Mouse (Mus musculus): ENCODE measurements around the gene Cnrip1. TPM values are rescaled to one million over a fixed set of nuclear protein-coding genes. Genes with fewer than 3 reads are reported as not detected.
"Not testable (repeated sequence)": the region's sequence is repeated elsewhere in the genome, so short reads cannot be mapped to it uniquely, and the experiment has no call there.

The Cnrip1 gene
- polyA plus RNA-seq, 1 experiment from 2014 or later = 25.6 TPM

- no peak overlapping the region for H3K4me2 ChIP-seq (replicated peaks)
- H3K9ac ChIP-seq = no peak overlapping the region
- H3K4me3 ChIP-seq (replicated peaks) = no peak overlapping the region
- 94% methylated on average over 2 of the region's 2 CpGs for WGBS
- H3K9me3 ChIP-seq = no peaks in the 10 kb centered on the region
- H3K27me3 ChIP-seq (replicated peaks) = no peaks in the 10 kb centered on the region
- no peak for ATAC-seq
- H3K27ac ChIP-seq = no peak overlapping the region
- no peaks in the 10 kb centered on the region for H3K36me3 ChIP-seq
- no peaks in the 10 kb centered on the region for H3K4me1 ChIP-seq (replicated peaks)
Measured at GRCm38 (mm10) chr11:17045806-17046205, 5.6 kb upstream of the Cnrip1 start.

- Histone ChIP-seq H3K4me2 (replicated peaks) (peak overlapping the region; percentile 76), H3K27me3 (replicated peaks) (0 out of 2 replicates have a peak, but pooled peaks cover 3% of the 10 kb centered on the region), H3K36me3 (no peaks in the 10 kb centered on the region), H3K9me3 (no peaks in the 10 kb centered on the region), H3K27ac (peak overlapping the region; percentile 77; the same call in 1 of the 2 replicates), H3K9ac (peak overlapping the region; percentile 57), H3K4me1 (replicated peaks) (no peaks in the 10 kb centered on the region), H3K4me3 (replicated peaks) (peak overlapping the region; percentile 54)
- WGBS = 18% methylated on average over 6 of the region's 6 CpGs
- no peak; the same call in 1 of the 2 replicates for ATAC-seq
Measured at GRCm38 (mm10) chr11:17052476-17053049, 1.2 kb downstream of the Cnrip1 start.

- WGBS = 91% methylated on average over 2 of the region's 2 CpGs
- not testable (repeated sequence) for H3K27me3 ChIP-seq (replicated peaks); H3K9me3 ChIP-seq; ATAC-seq; H3K27ac ChIP-seq; H3K9ac ChIP-seq; H3K36me3 ChIP-seq; H3K4me3 ChIP-seq (replicated peaks); H3K4me1 ChIP-seq (replicated peaks); H3K4me2 ChIP-seq (replicated peaks)
Measured at GRCm38 (mm10) chr11:17069360-17069759, 18.0 kb downstream of the Cnrip1 start.

GRCm38 (mm10) chr11:17075656-17076055 lies 24.3 kb downstream of the Cnrip1 start:
- no peaks in the 10 kb centered on the region for H3K4me1 ChIP-seq (replicated peaks)
- no peak overlapping the region for H3K27ac ChIP-seq
- H3K9ac ChIP-seq = no peak overlapping the region
- no peak for ATAC-seq
- no peaks in the 10 kb centered on the region for H3K9me3 ChIP-seq
- 75% methylated on average over 2 of the region's 2 CpGs for WGBS
- H3K36me3 ChIP-seq = no peaks in the 10 kb centered on the region
- H3K4me3 ChIP-seq (replicated peaks) = no peak overlapping the region
- no peak overlapping the region for H3K4me2 ChIP-seq (replicated peaks)
- no peaks in the 10 kb centered on the region for H3K27me3 ChIP-seq (replicated peaks)

GRCm38 (mm10) chr11:17082086-17082485 lies 30.7 kb downstream of the Cnrip1 start:
- ATAC-seq = no peak
- H3K9me3 ChIP-seq = no peaks in the 10 kb centered on the region
- no peak overlapping the region for H3K27ac ChIP-seq
- no peaks in the 10 kb centered on the region for H3K27me3 ChIP-seq (replicated peaks)
- H3K9ac ChIP-seq = no peak overlapping the region
- H3K4me2 ChIP-seq (replicated peaks) = no peak overlapping the region
- H3K4me3 ChIP-seq (replicated peaks) = no peak overlapping the region
- no peaks in the 10 kb centered on the region for H3K36me3 ChIP-seq
- no peaks in the 10 kb centered on the region for H3K4me1 ChIP-seq (replicated peaks)
- 58% methylated on average over 3 of the region's 3 CpGs for WGBS

GRCm38 (mm10) chr11:17082953-17083352 lies 31.6 kb downstream of the Cnrip1 start:
- Histone ChIP-seq H3K36me3 (no peaks in the 10 kb centered on the region), H3K4me1 (replicated peaks) (no peaks in the 10 kb centered on the region), H3K4me2 (replicated peaks) (no peak overlapping the region), H3K9ac (no peak overlapping the region), H3K27me3 (replicated peaks) (no peaks in the 10 kb centered on the region), H3K4me3 (replicated peaks) (no peak overlapping the region), H3K27ac (no peak overlapping the region), H3K9me3 (no peaks in the 10 kb centered on the region)
- WGBS = 49% methylated on average over 2 of the region's 2 CpGs
- no peak for ATAC-seq

GRCm38 (mm10) chr11:17083455-17083854 lies 32.1 kb downstream of the Cnrip1 start:
- no peak overlapping the region for H3K27ac ChIP-seq
- no peaks in the 10 kb centered on the region for H3K9me3 ChIP-seq
- no peak overlapping the region for H3K4me2 ChIP-seq (replicated peaks)
- H3K4me1 ChIP-seq (replicated peaks) = no peaks in the 10 kb centered on the region
- ATAC-seq = no peak
- no peak overlapping the region for H3K9ac ChIP-seq
- 90% methylated on average over 3 of the region's 3 CpGs for WGBS
- H3K4me3 ChIP-seq (replicated peaks) = no peak overlapping the region
- no peaks in the 10 kb centered on the region for H3K36me3 ChIP-seq
- no peaks in the 10 kb centered on the region for H3K27me3 ChIP-seq (replicated peaks)

- Histone ChIP-seq H3K9me3 (no peaks in the 10 kb centered on the region), H3K9ac (no peak overlapping the region), H3K36me3 (no peaks in the 10 kb centered on the region), H3K27me3 (replicated peaks) (no peaks in the 10 kb centered on the region), H3K27ac (no peak overlapping the region), H3K4me1 (replicated peaks) (no peaks in the 10 kb centered on the region), H3K4me3 (replicated peaks) (no peak overlapping the region), H3K4me2 (replicated peaks) (no peak overlapping the region)
- ATAC-seq = no peak
- WGBS = 59% methylated on average over 1 of the region's 1 CpGs
Measured at GRCm38 (mm10) chr11:17083866-17084265, 32.5 kb downstream of the Cnrip1 start.

GRCm38 (mm10) chr11:17086106-17086505 lies 34.7 kb downstream of the Cnrip1 start:
- no peak for ATAC-seq

GRCm38 (mm10) chr11:17106936-17107335 lies 55.5 kb downstream of the Cnrip1 start:
- Histone ChIP-seq H3K9ac (no peak overlapping the region), H3K4me2 (replicated peaks) (no peak overlapping the region), H3K36me3 (no peaks in the 10 kb centered on the region), H3K27ac (no peak overlapping the region), H3K4me3 (replicated peaks) (no peak overlapping the region), H3K4me1 (replicated peaks) (no peaks in the 10 kb centered on the region), H3K27me3 (replicated peaks) (no peaks in the 10 kb centered on the region), H3K9me3 (no peaks in the 10 kb centered on the region)
- ATAC-seq = no peak
- WGBS = 79% methylated on average over 5 of the region's 5 CpGs

More at GRCm38 (mm10) chr11:17086106-17086505, 34.7 kb downstream of the Cnrip1 start:
- Histone ChIP-seq H3K9me3 (no peaks in the 10 kb centered on the region), H3K27ac (no peak overlapping the region), H3K9ac (no peak overlapping the region), H3K36me3 (no peaks in the 10 kb centered on the region), H3K4me1 (replicated peaks) (no peaks in the 10 kb centered on the region), H3K27me3 (replicated peaks) (no peaks in the 10 kb centered on the region), H3K4me2 (replicated peaks) (no peak overlapping the region), H3K4me3 (replicated peaks) (no peak overlapping the region)
- 33% methylated on average over 5 of the region's 5 CpGs for WGBS

GRCm38 (mm10) chr11:17107359-17107758 lies 56.0 kb downstream of the Cnrip1 start:
- Histone ChIP-seq H3K27ac (no peak overlapping the region), H3K9me3 (no peaks in the 10 kb centered on the region), H3K4me3 (replicated peaks) (no peak overlapping the region), H3K4me2 (replicated peaks) (no peak overlapping the region), H3K9ac (no peak overlapping the region), H3K4me1 (replicated peaks) (no peaks in the 10 kb centered on the region), H3K36me3 (no peaks in the 10 kb centered on the region), H3K27me3 (replicated peaks) (no peaks in the 10 kb centered on the region)
- ATAC-seq = no peak
- WGBS = 53% methylated on average over 6 of the region's 6 CpGs

GRCm38 (mm10) chr11:17112419-17113090 lies 61.2 kb downstream of the Cnrip1 start:
- H3K9me3 ChIP-seq = no peaks in the 10 kb centered on the region
- no peaks in the 10 kb centered on the region for H3K36me3 ChIP-seq
- ATAC-seq = no peak

GRCm38 (mm10) chr11:17126418-17126817 lies 75.0 kb downstream of the Cnrip1 start:
- WGBS = 51% methylated on average over 2 of the region's 2 CpGs
- no peak for ATAC-seq

More at GRCm38 (mm10) chr11:17112419-17113090, 61.2 kb downstream of the Cnrip1 start:
- Histone ChIP-seq H3K4me1 (replicated peaks) (no peaks in the 10 kb centered on the region), H3K4me3 (replicated peaks) (no peak overlapping the region), H3K27ac (no peak overlapping the region), H3K4me2 (replicated peaks) (no peak overlapping the region), H3K9ac (no peak overlapping the region), H3K27me3 (replicated peaks) (no peaks in the 10 kb centered on the region)
- 88% methylated on average over 1 of the region's 1 CpGs for WGBS

More at GRCm38 (mm10) chr11:17126418-17126817, 75.0 kb downstream of the Cnrip1 start:
- Histone ChIP-seq H3K4me3 (replicated peaks) (no peak overlapping the region), H3K27me3 (replicated peaks) (no peaks in the 10 kb centered on the region), H3K4me2 (replicated peaks) (no peak overlapping the region), H3K9me3 (no peaks in the 10 kb centered on the region), H3K36me3 (no peaks in the 10 kb centered on the region), H3K27ac (no peak overlapping the region), H3K4me1 (replicated peaks) (no peaks in the 10 kb centered on the region), H3K9ac (no peak overlapping the region)

Data from intestine, embryonic 15.5 days (tissue).